Mouse (Mus musculus): ENCODE data around the gene Spock1. TPM values are rescaled to one million over a fixed set of nuclear protein-coding genes. Genes with fewer than 3 reads are reported as not detected.

Gene Spock1
- polyA plus RNA-seq, 1 experiment, result 0.50 TPM

GRCm38 (mm10) chr13:57858491-57858890 lies 49.6 kb downstream of the Spock1 start:
- no peaks in the 10 kb centered on the region for H3K79me3 ChIP-seq (ENCODE audit: low read depth)
- TF ChIP-seq USF1 (IDR thresholded peaks at IDR 0.05; ENCODE audit: low read depth), result no peak
- TF ChIP-seq CEBPB (IDR thresholded peaks at IDR 0.05; ENCODE audit: low read depth), result no peak
- no peak for TF ChIP-seq FOSL1 (IDR thresholded peaks at IDR 0.05; ENCODE audit: insufficient read depth, low read length, poor library complexity, severe bottlenecking)
- no peak for TF ChIP-seq MYOG (IDR thresholded peaks at IDR 0.05; ENCODE audit: control insufficient read depth, extremely low read depth, insufficient read length)
- no peak for TF ChIP-seq CTCF (IDR thresholded peaks at IDR 0.05; ENCODE audit: control insufficient read depth, insufficient read depth, insufficient read length)
- no peak for TF ChIP-seq MAX (IDR thresholded peaks at IDR 0.05)
- H3K79me2 ChIP-seq (ENCODE audit: control insufficient read depth, insufficient read depth), result no peaks in the 10 kb centered on the region
- H3K27me3 ChIP-seq (ENCODE audit: control insufficient read depth, insufficient read depth, insufficient read length), result no peaks in the 10 kb centered on the region
- no peaks in the 10 kb centered on the region for H3K36me3 ChIP-seq (ENCODE audit: control insufficient read depth, insufficient read depth)
- H3ac ChIP-seq (ENCODE audit: control insufficient read depth, insufficient read length, low read depth), result no peak overlapping the region
- no peak overlapping the region for H3K4me3 ChIP-seq (ENCODE audit: insufficient read depth, poor library complexity, severe bottlenecking)

- TF ChIP-seq USF1 (IDR thresholded peaks at IDR 0.05; ENCODE audit: low read depth) (no peak), MYOG (IDR thresholded peaks at IDR 0.05; ENCODE audit: control insufficient read depth, extremely low read depth, insufficient read length) (no peak), FOSL1 (IDR thresholded peaks at IDR 0.05; ENCODE audit: insufficient read depth, low read length, poor library complexity, severe bottlenecking) (no peak), MAX (IDR thresholded peaks at IDR 0.05) (no peak)
- Histone ChIP-seq H3K79me3 (ENCODE audit: low read depth) (no peaks in the 10 kb centered on the region), H3K79me2 (ENCODE audit: control insufficient read depth, insufficient read depth) (no peaks in the 10 kb centered on the region), H3K36me3 (ENCODE audit: control insufficient read depth, insufficient read depth) (no peaks in the 10 kb centered on the region), H3K27me3 (ENCODE audit: control insufficient read depth, insufficient read depth, insufficient read length) (no peaks in the 10 kb centered on the region), H3ac (ENCODE audit: control insufficient read depth, insufficient read length, low read depth) (no peak overlapping the region), H3K4me3 (ENCODE audit: insufficient read depth, poor library complexity, severe bottlenecking) (no peak overlapping the region)
Observed at GRCm38 (mm10) chr13:57857016-57857415, 51.1 kb downstream of the Spock1 start.

GRCm38 (mm10) chr13:57856311-57856853 lies 51.8 kb downstream of the Spock1 start:
- Histone ChIP-seq H3K27me3 (ENCODE audit: control insufficient read depth, insufficient read depth, insufficient read length) (no peaks in the 10 kb centered on the region), H3K36me3 (ENCODE audit: control insufficient read depth, insufficient read depth) (no peaks in the 10 kb centered on the region), H3K79me2 (ENCODE audit: control insufficient read depth, insufficient read depth) (no peaks in the 10 kb centered on the region), H3K4me3 (ENCODE audit: insufficient read depth, poor library complexity, severe bottlenecking) (no peak overlapping the region), H3K79me3 (ENCODE audit: low read depth) (no peaks in the 10 kb centered on the region), H3ac (ENCODE audit: control insufficient read depth, insufficient read length, low read depth) (no peak overlapping the region)
- no peak for TF ChIP-seq CTCF (IDR thresholded peaks at IDR 0.05; ENCODE audit: control insufficient read depth, insufficient read depth, insufficient read length)
- no peak for TF ChIP-seq USF1 (IDR thresholded peaks at IDR 0.05; ENCODE audit: low read depth)
- no peak for TF ChIP-seq MYOD1 (IDR thresholded peaks at IDR 0.05; ENCODE audit: control insufficient read depth, insufficient read length, low read depth)
- TF ChIP-seq FOSL1 (IDR thresholded peaks at IDR 0.05; ENCODE audit: insufficient read depth, low read length, poor library complexity, severe bottlenecking), result no peak
- TF ChIP-seq CEBPB (IDR thresholded peaks at IDR 0.05; ENCODE audit: low read depth), result no peak
- TF ChIP-seq MYOG (IDR thresholded peaks at IDR 0.05; ENCODE audit: control insufficient read depth, extremely low read depth, insufficient read length), result no peak
- TF ChIP-seq MAX (IDR thresholded peaks at IDR 0.05), result no peak

- TF ChIP-seq USF1 (IDR thresholded peaks at IDR 0.05; ENCODE audit: low read depth) (no peak), MAX (IDR thresholded peaks at IDR 0.05) (no peak), CTCF (IDR thresholded peaks at IDR 0.05; ENCODE audit: control insufficient read depth, insufficient read depth, insufficient read length) (no peak), FOSL1 (IDR thresholded peaks at IDR 0.05; ENCODE audit: insufficient read depth, low read length, poor library complexity, severe bottlenecking) (no peak), CEBPB (IDR thresholded peaks at IDR 0.05; ENCODE audit: low read depth) (no peak), MYOD1 (IDR thresholded peaks at IDR 0.05; ENCODE audit: control insufficient read depth, insufficient read length, low read depth) (no peak), MYOG (IDR thresholded peaks at IDR 0.05; ENCODE audit: control insufficient read depth, extremely low read depth, insufficient read length) (no peak)
- Histone ChIP-seq H3K27me3 (ENCODE audit: control insufficient read depth, insufficient read depth, insufficient read length) (no peaks in the 10 kb centered on the region), H3K4me3 (ENCODE audit: insufficient read depth, poor library complexity, severe bottlenecking) (no peak overlapping the region), H3ac (ENCODE audit: control insufficient read depth, insufficient read length, low read depth) (no peak overlapping the region), H3K36me3 (ENCODE audit: control insufficient read depth, insufficient read depth) (no peaks in the 10 kb centered on the region), H3K79me3 (ENCODE audit: low read depth) (no peaks in the 10 kb centered on the region), H3K79me2 (ENCODE audit: control insufficient read depth, insufficient read depth) (no peaks in the 10 kb centered on the region)
Observed at GRCm38 (mm10) chr13:57855766-57856165, 52.4 kb downstream of the Spock1 start.

- no peaks in the 10 kb centered on the region for H3K79me3 ChIP-seq (ENCODE audit: low read depth)
- no peak for TF ChIP-seq FOSL1 (IDR thresholded peaks at IDR 0.05; ENCODE audit: insufficient read depth, low read length, poor library complexity, severe bottlenecking)
- TF ChIP-seq MYOD1 (IDR thresholded peaks at IDR 0.05; ENCODE audit: control insufficient read depth, insufficient read length, low read depth), result no peak
- no peak for TF ChIP-seq CEBPB (IDR thresholded peaks at IDR 0.05; ENCODE audit: low read depth)
- TF ChIP-seq USF1 (IDR thresholded peaks at IDR 0.05; ENCODE audit: low read depth), result no peak
- TF ChIP-seq MAX (IDR thresholded peaks at IDR 0.05), result no peak
- TF ChIP-seq MYOG (IDR thresholded peaks at IDR 0.05; ENCODE audit: control insufficient read depth, extremely low read depth, insufficient read length), result no peak
- no peaks in the 10 kb centered on the region for H3K36me3 ChIP-seq (ENCODE audit: control insufficient read depth, insufficient read depth)
- no peaks in the 10 kb centered on the region for H3K79me2 ChIP-seq (ENCODE audit: control insufficient read depth, insufficient read depth)
- no peak overlapping the region for H3K4me3 ChIP-seq (ENCODE audit: insufficient read depth, poor library complexity, severe bottlenecking)
- H3ac ChIP-seq (ENCODE audit: control insufficient read depth, insufficient read length, low read depth), result no peak overlapping the region
- H3K27me3 ChIP-seq (ENCODE audit: control insufficient read depth, insufficient read depth, insufficient read length), result no peaks in the 10 kb centered on the region
Observed at GRCm38 (mm10) chr13:57854416-57854815, 53.7 kb downstream of the Spock1 start.

GRCm38 (mm10) chr13:57853621-57854020 lies 54.5 kb downstream of the Spock1 start:
- H3K4me3 ChIP-seq (ENCODE audit: insufficient read depth, poor library complexity, severe bottlenecking), result no peak overlapping the region
- H3K79me2 ChIP-seq (ENCODE audit: control insufficient read depth, insufficient read depth), result no peaks in the 10 kb centered on the region
- H3K27me3 ChIP-seq (ENCODE audit: control insufficient read depth, insufficient read depth, insufficient read length), result no peaks in the 10 kb centered on the region
- no peak overlapping the region for H3ac ChIP-seq (ENCODE audit: control insufficient read depth, insufficient read length, low read depth)
- no peaks in the 10 kb centered on the region for H3K79me3 ChIP-seq (ENCODE audit: low read depth)
- TF ChIP-seq CEBPB (IDR thresholded peaks at IDR 0.05; ENCODE audit: low read depth) (no peak), MYOG (IDR thresholded peaks at IDR 0.05; ENCODE audit: control insufficient read depth, extremely low read depth, insufficient read length) (no peak), MYOD1 (IDR thresholded peaks at IDR 0.05; ENCODE audit: control insufficient read depth, insufficient read length, low read depth) (no peak), USF1 (IDR thresholded peaks at IDR 0.05; ENCODE audit: low read depth) (no peak), FOSL1 (IDR thresholded peaks at IDR 0.05; ENCODE audit: insufficient read depth, low read length, poor library complexity, severe bottlenecking) (no peak), CTCF (IDR thresholded peaks at IDR 0.05; ENCODE audit: control insufficient read depth, insufficient read depth, insufficient read length) (no peak), MAX (IDR thresholded peaks at IDR 0.05) (no peak)
- no peaks in the 10 kb centered on the region for H3K36me3 ChIP-seq (ENCODE audit: control insufficient read depth, insufficient read depth)
